Mouse (Mus musculus) kidney, embryonic 15.5 days (tissue): Measurements from ENCODE around the gene Rnf157. TPM values are rescaled to one million over a fixed set of nuclear protein-coding genes. Genes with fewer than 3 reads are reported as not detected.

Source experiments
- ATAC-seq: fragments of 200-750 bp; cut with Nextera tagmentation; replicated peaks from 2 replicates; pipeline ENCODE4 v1.8.0; 2017; ENCODE audit warnings: moderate TSS enrichment; ENCODE audit not compliant: low FRiP score
- H3K27ac ChIP-seq: fragments of 300-500 bp; sonication (generic); 2 replicates; pipeline ENCODE4 v1.5.1; 2015; ENCODE audit warnings: mild to moderate bottlenecking, inconsistent platforms
- H3K27me3 ChIP-seq: fragments of 300-500 bp; sonication (generic); 2 replicates; pipeline ENCODE4 v1.6.1; 2015; ENCODE audit warnings: inconsistent platforms
- H3K36me3 ChIP-seq: fragments of 300-500 bp; sonication (generic); 2 replicates; pipeline ENCODE4 v1.6.1; 2015; ENCODE audit warnings: inconsistent platforms
- H3K4me1 ChIP-seq: fragments of 300-500 bp; sonication (generic); 2 replicates; pipeline ENCODE4 v1.6.1; 2015; ENCODE audit warnings: inconsistent platforms
- H3K4me2 ChIP-seq: fragments of 300-500 bp; sonication (generic); 2 replicates; pipeline ENCODE4 v1.6.1; 2015; ENCODE audit warnings: moderate library complexity, mild to moderate bottlenecking, inconsistent platforms
- H3K4me3 ChIP-seq: fragments of 300-500 bp; sonication (generic); replicated peaks from 2 replicates; pipeline ENCODE4 v1.5.1; 2015; ENCODE audit warnings: mild to moderate bottlenecking, inconsistent platforms
- H3K9ac ChIP-seq: fragments of 300-500 bp; sonication (generic); 2 replicates; pipeline ENCODE4 v1.6.1; 2015; ENCODE audit warnings: mild to moderate bottlenecking, inconsistent platforms
- H3K9me3 ChIP-seq: fragments of 300-500 bp; sonication (generic); replicated peaks from 2 replicates; pipeline ENCODE4 v1.6.1; 2016; ENCODE audit warnings: inconsistent platforms
- WGBS: fragments of 180-500 bp; shearing (Covaris S2); methylation state at CpG from one replicate; pipeline ENCODE4 v1.1.7; 2015; ENCODE audit warnings: mixed read lengths; 5-methylcytosine and 5-hydroxymethylcytosine counted together
- polyA plus RNA-seq: library from polyadenylated mRNA; unstranded; fragments of >200 nt; fragmentation: Nextera tagmentation; extraction: Ambion mirVana; gene quantifications from 2 replicates; pipeline ENCODE4 v1.2.1, GENCODE M21; 2015

Rnf157 gene
- polyA plus RNA-seq, 1 experiment from 2014 or later, result 12.4 TPM

DNA sequence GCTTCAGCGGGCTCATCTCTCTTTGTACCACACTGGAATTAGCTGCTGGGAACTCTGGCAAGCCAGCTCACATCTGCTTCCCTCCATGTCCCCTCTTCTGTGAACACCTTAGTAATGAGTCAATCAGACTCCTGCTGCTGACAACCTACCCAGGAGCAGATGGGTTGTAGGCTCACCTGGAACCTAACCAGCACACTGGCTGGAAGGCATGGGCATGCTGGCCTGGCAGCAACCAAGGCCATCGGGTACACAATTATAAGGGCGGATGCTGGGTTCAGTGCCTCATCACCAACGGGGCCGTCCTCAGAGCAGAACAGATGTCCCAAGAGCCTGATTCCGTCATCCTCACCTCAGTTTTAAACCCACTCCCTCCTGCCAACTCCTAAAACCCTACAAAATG is 114.2 kb downstream of the Rnf157 start:
- H3K27me3 ChIP-seq, result no peaks in the 10 kb centered on the region
- H3K27ac ChIP-seq, result no peak overlapping the region
- no peak overlapping the region for H3K4me2 ChIP-seq
- 0 out of 2 replicates have a peak, but pooled peaks cover 2% of the 10 kb centered on the region for H3K4me1 ChIP-seq
- ATAC-seq, result no peak
- WGBS, result 93% methylated on average over 6 of the region's 6 CpGs
- no peaks in the 10 kb centered on the region for H3K9me3 ChIP-seq
- H3K9ac ChIP-seq, result no peak overlapping the region
- peaks cover 87% of the 10 kb centered on the region for H3K36me3 ChIP-seq
- H3K4me3 ChIP-seq, result no peak overlapping the region

DNA sequence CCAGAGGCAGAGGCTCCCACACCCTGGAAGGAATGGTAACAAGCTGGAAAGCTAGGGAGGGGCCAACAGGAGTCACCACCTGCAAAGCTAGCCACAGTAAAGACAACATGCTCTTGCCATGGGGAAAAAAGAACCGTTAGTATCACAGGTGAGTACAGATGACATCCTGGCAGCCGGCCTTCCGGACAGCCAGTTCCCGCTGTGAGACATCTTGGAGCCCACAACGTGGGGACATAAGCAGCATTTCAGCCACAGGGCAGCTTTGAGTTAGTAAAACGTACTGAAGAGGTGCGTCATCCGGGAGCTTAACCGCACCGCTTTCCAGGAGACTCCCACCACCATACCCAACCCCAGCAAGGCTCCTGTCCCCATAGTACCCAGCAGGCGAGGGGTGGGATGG is 114.6 kb downstream of the Rnf157 start:
- Histone ChIP-seq H3K9ac (no peak overlapping the region), H3K27me3 (no peaks in the 10 kb centered on the region), H3K4me3 (no peak overlapping the region), H3K36me3 (peaks cover 85% of the 10 kb centered on the region), H3K4me2 (no peak overlapping the region), H3K4me1 (0 out of 2 replicates have a peak, but pooled peaks cover 2% of the 10 kb centered on the region), H3K27ac (no peak overlapping the region), H3K9me3 (no peaks in the 10 kb centered on the region)
- ATAC-seq, result no peak
- WGBS, result 88% methylated on average over 11 of the region's 11 CpGs

DNA sequence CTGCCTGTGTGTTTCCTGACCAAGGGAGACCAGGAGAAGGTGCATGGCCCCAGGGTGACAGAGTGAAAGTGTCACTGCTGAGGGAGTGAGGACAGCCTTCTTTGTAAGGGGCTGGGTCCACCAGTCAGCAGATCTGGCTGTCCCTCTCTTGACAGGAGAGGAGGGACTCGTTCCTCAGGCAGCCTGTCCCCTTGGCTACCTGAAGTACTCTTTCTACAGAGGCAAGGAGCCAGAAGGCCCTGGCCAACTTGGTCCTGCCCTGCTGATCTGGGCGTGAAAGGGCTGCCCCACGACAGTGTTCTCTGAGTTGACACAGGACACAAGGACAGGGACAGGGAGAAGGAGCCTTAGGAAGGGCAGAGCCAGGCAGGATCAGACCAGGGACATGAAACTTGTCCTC is 115.8 kb downstream of the Rnf157 start:
- ATAC-seq, result no peak
- Histone ChIP-seq H3K4me3 (no peak overlapping the region), H3K36me3 (peaks cover 85% of the 10 kb centered on the region), H3K4me1 (0 out of 2 replicates have a peak, but pooled peaks cover 2% of the 10 kb centered on the region), H3K27ac (no peak overlapping the region), H3K9ac (no peak overlapping the region), H3K9me3 (no peaks in the 10 kb centered on the region), H3K4me2 (no peak overlapping the region), H3K27me3 (no peaks in the 10 kb centered on the region)
- WGBS, result 84% methylated on average over 3 of the region's 3 CpGs

DNA sequence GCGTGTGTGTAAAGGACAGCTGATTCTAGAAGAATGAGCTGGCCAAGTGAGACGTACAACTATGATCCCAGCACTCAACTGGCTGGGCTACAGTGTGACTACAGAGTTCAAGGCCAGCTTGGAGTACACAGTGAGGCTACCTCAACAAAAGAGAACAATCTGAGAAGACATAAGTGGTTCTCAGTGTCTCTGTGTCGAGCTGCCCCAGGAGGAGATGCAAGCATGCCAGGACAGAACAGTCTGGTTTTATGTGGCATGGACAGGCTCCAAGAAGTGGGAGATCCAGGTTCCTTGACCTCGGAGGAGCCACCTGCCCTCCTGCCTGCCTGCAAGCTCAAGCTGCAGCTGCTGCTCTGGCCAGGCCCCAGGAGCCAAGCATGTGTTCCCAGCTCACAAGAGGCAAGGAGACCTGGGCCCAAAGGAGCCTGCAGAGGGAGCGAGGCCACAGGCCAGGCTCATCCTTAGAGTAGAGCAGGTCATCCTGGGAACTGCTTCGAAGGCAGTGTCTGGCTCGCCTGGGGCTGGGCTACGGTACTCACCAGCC is 116.6 kb downstream of the Rnf157 start:
- ATAC-seq, result no peak

DNA sequence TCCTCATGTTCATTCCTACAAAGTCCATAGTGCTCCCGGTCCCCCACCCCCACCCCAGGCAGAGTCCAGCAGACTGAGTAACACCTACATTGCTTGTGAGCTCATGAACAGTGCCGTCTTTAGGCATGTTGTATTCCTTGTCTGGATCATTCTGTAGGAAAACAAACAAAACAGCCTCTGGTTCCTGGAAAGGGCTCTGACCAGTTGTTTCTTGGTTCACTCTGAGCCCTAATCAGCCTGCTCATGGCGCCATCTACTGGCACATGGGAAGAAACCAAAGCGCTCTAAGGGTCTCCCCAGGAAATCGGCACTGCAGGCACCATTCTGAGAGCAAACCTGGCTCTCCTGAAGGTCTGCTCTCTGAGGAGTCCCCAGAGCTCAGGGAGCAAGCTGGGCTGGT is 118.5 kb downstream of the Rnf157 start:
- Histone ChIP-seq H3K4me2 (no peak overlapping the region), H3K36me3 (peaks cover 84% of the 10 kb centered on the region), H3K27ac (no peak overlapping the region), H3K27me3 (no peaks in the 10 kb centered on the region), H3K4me3 (no peak overlapping the region), H3K9ac (no peak overlapping the region), H3K9me3 (no peaks in the 10 kb centered on the region), H3K4me1 (0 out of 2 replicates have a peak, but pooled peaks cover 2% of the 10 kb centered on the region)
- no peak; the same call in 1 of the 2 replicates for ATAC-seq
- 23% methylated on average over 5 of the region's 5 CpGs for WGBS

More for the DNA sequence above, 116.6 kb downstream of the Rnf157 start:
- Histone ChIP-seq H3K9ac (no peak overlapping the region), H3K4me2 (no peak overlapping the region), H3K9me3 (no peaks in the 10 kb centered on the region), H3K27me3 (no peaks in the 10 kb centered on the region), H3K4me3 (no peak overlapping the region), H3K4me1 (0 out of 2 replicates have a peak, but pooled peaks cover 2% of the 10 kb centered on the region), H3K27ac (no peak overlapping the region), H3K36me3 (peaks cover 85% of the 10 kb centered on the region)
- WGBS, result 87% methylated on average over 8 of the region's 8 CpGs

DNA sequence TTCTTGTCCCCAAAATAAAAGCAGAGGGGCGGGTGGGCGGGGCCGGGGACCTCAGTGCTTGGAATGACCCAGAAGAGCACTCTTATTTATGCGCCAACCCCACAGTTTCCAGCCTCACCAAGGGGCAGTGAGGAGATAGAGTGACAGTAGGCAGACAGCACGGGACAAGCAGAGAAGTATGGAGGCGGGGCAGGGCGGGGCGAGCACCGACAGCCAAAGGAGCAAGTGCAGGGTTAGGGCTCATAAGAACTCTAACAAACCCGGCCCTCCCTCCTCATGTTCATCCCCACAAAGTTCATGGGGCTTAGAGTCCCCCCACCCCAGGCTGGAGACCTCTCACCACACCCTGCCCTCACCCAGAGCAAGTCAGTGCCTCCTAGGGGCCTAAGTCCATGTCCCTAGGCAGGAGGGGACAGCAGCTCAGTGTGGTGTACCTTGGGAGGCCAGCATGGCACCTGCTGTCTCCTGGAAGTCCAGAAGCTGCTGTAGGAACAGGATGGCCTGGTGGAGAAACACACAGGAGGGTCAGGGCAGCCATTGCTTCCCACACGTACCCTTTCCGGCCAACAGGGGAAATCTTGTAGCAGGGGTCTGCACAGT is 119.2 kb downstream of the Rnf157 start:
- no peaks in the 10 kb centered on the region for H3K9me3 ChIP-seq
- H3K4me3 ChIP-seq, result no peak overlapping the region
- ATAC-seq, result no peak
- H3K4me1 ChIP-seq, result 0 out of 2 replicates have a peak, but pooled peaks cover 2% of the 10 kb centered on the region
- peaks cover 84% of the 10 kb centered on the region for H3K36me3 ChIP-seq
- no peak overlapping the region for H3K4me2 ChIP-seq
- no peak overlapping the region for H3K27ac ChIP-seq
- 82% methylated on average over 12 of the region's 12 CpGs for WGBS
- H3K9ac ChIP-seq, result no peak overlapping the region
- no peaks in the 10 kb centered on the region for H3K27me3 ChIP-seq

DNA sequence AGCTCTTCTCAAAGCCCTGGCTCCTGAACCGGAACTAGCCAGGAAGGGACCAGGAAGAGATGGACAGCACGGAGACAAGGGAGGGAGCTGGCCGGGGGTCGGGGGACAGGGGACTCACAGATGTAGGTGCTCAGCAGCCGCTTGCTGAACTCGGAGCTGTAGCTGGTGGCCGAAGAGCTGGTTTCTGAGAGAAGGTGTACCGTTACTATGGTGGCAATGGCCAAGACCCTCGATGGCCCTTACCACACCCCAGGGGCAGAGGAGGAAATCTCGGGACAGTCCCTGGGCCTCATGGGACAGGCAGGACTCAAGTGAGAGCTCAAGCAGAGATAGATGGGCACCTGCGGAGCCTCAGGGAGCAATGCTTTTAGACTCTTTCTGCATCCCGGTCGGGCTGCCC is 120.4 kb downstream of the Rnf157 start:
- H3K4me3 ChIP-seq, result no peak overlapping the region
- H3K4me2 ChIP-seq, result no peak overlapping the region
- H3K4me1 ChIP-seq, result 0 out of 2 replicates have a peak, but pooled peaks cover 2% of the 10 kb centered on the region
- peaks cover 93% of the 10 kb centered on the region for H3K36me3 ChIP-seq
- no peaks in the 10 kb centered on the region for H3K27me3 ChIP-seq
- H3K9me3 ChIP-seq, result no peaks in the 10 kb centered on the region
- 89% methylated on average over 13 of the region's 13 CpGs for WGBS
- ATAC-seq, result no peak
- H3K9ac ChIP-seq, result no peak overlapping the region
- no peak overlapping the region for H3K27ac ChIP-seq

DNA sequence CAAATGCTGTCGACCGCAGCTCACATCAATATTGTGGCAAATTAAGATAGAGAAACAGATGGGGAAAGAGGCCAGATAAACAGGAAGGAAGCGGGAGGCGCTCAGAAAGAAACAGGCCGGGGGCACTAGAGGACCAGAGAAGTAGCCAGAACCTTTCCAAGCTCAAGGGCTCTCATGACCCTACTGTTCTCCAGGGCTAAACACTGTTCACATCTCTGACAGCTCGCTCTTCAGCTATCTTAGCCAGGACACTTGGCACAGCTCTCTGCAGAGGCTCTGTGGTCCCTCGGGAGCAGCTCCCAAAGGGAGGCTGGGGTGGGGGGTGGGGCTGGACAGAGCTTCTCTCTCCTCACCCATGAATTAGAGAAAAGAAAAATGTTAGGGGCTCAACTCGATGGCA is 122.3 kb downstream of the Rnf157 start:
- 71% methylated on average over 8 of the region's 8 CpGs for WGBS
- peaks cover 6% of the 10 kb centered on the region for H3K4me1 ChIP-seq
- peaks cover 74% of the 10 kb centered on the region for H3K36me3 ChIP-seq
- no peaks in the 10 kb centered on the region for H3K9me3 ChIP-seq
- no peak overlapping the region for H3K4me2 ChIP-seq
- no peak overlapping the region for H3K4me3 ChIP-seq
- H3K9ac ChIP-seq, result no peak overlapping the region
- no peak overlapping the region for H3K27ac ChIP-seq
- no peak for ATAC-seq
- H3K27me3 ChIP-seq, result peaks cover 8% of the 10 kb centered on the region

DNA sequence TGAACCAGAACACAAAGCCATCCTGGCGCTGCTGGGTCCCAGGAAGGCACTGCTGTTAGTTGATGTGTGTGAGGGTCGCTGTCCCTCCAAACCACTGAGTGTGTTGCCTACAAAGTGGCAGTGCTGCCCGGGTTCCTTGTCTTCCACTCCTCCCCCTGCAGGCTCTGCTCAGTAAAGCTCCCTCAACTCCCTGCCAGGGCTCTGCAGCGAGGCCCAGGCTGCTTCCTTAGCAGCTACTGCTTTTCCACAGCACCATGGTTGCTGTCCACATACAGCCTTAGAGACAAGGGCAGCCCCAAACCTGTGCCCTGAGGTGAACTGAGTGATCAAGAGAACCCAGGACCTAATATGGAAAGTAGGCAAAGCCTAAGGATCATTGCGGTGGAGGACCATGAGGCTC is 125.5 kb downstream of the Rnf157 start:
- no peak overlapping the region for H3K4me3 ChIP-seq
- WGBS, result 85% methylated on average over 5 of the region's 5 CpGs
- H3K4me1 ChIP-seq, result peaks cover 21% of the 10 kb centered on the region

More for the DNA sequence above, 125.5 kb downstream of the Rnf157 start:
- peaks cover 4% of the 10 kb centered on the region; the same call in 1 of the 2 replicates for H3K9me3 ChIP-seq
- H3K36me3 ChIP-seq, result peaks cover 47% of the 10 kb centered on the region
- H3K27me3 ChIP-seq, result peaks cover 40% of the 10 kb centered on the region
- H3K9ac ChIP-seq, result no peak overlapping the region
- no peak for ATAC-seq
- no peak overlapping the region for H3K27ac ChIP-seq
- no peak overlapping the region for H3K4me2 ChIP-seq

Other genes starting within 250 kb of the Rnf157 start
- 37.4 and 41.4 TPM in 2 replicates for gene Fbf1, start 244.9 kb downstream of the Rnf157 start, polyA plus RNA-seq
- 75.6 and 79.4 TPM in 2 replicates for gene Ten1, start 214.2 kb downstream of the Rnf157 start, polyA plus RNA-seq
- gene Acox1, start 214.0 kb downstream of the Rnf157 start, polyA plus RNA-seq, result 32.6 and 35.9 TPM in 2 replicates
- 2.8 and 2.9 TPM in 2 replicates for gene Evpl, start 175.0 kb downstream of the Rnf157 start, polyA plus RNA-seq
- 91.3 and 96.5 TPM in 2 replicates for gene Srp68, start 138.8 kb downstream of the Rnf157 start, polyA plus RNA-seq
- 0.22 and 0.32 TPM in 2 replicates for gene Galr2, start 132.1 kb downstream of the Rnf157 start, polyA plus RNA-seq
- 61.8 and 64.0 TPM in 2 replicates for gene Exoc7, start 105.8 kb downstream of the Rnf157 start, polyA plus RNA-seq
- 2.9 TPM in 2 replicates for gene Foxj1, start 77.6 kb downstream of the Rnf157 start, polyA plus RNA-seq
- 45.7 and 58.1 TPM in 2 replicates for gene Ubald2, start 21.1 kb upstream of the Rnf157 start, polyA plus RNA-seq
- gene Qrich2, start 53.2 kb upstream of the Rnf157 start, polyA plus RNA-seq, result 0.14 and 0.30 TPM in 2 replicates
- 196 and 208 TPM in 2 replicates for gene Prpsap1, start 81.2 kb upstream of the Rnf157 start, polyA plus RNA-seq
- gene Sphk1, start 117.9 kb upstream of the Rnf157 start, polyA plus RNA-seq, result 4.1 and 6.3 TPM in 2 replicates
- gene Ube2o, start 168.4 kb upstream of the Rnf157 start, polyA plus RNA-seq, result 7.3 and 7.4 TPM in 2 replicates
- gene Aanat, start 173.4 kb upstream of the Rnf157 start, polyA plus RNA-seq, result not detected in 2 replicates
- gene Rhbdf2, start 214.0 kb upstream of the Rnf157 start, polyA plus RNA-seq, result 9.5 and 9.8 TPM in 2 replicates
- gene Prcd, start 240.5 kb upstream of the Rnf157 start, polyA plus RNA-seq, result 1.1 and 1.6 TPM in 2 replicates
- 13.7 and 16.0 TPM in 2 replicates for gene Cygb, start 241.3 kb upstream of the Rnf157 start, polyA plus RNA-seq